Mouse (Mus musculus): ENCODE measurements around the gene Kbtbd4. TPM values are rescaled to one million over a fixed set of nuclear protein-coding genes. Genes with fewer than 3 reads are reported as not detected.

Kbtbd4 gene
- polyA plus RNA-seq, 1 experiment from 2014 or later = 56.7 TPM

- Histone ChIP-seq H3K9ac (ENCODE audit: low read depth, low read length) (peak overlapping the region; percentile 94), H3K36me3 (ENCODE audit: control insufficient read depth, insufficient read depth, low read length) (peaks cover 7% of the 10 kb centered on the region; the same call in 1 of the 2 replicates), H3K4me2 (ENCODE audit: low read length) (peak overlapping the region; percentile 67), H3K4me3 (ENCODE audit: low read length) (peak overlapping the region; percentile 64), H3K4me1 (ENCODE audit: control insufficient read depth, insufficient read depth, low read depth, low read length) (peaks cover 22% of the 10 kb centered on the region), H3K27me3 (replicated peaks; ENCODE audit: control insufficient read depth, insufficient read depth, low read length) (no peaks in the 10 kb centered on the region), H3K9me3 (ENCODE audit: control insufficient read depth, low read length) (no peaks in the 10 kb centered on the region), H3K27ac (ENCODE audit: low read depth, low read length) (peak overlapping the region; percentile 91)
- peak; percentile 7 for ATAC-seq
- 27% methylated on average over 7 of the region's 7 CpGs for WGBS
Observed at GRCm38 (mm10) chr2:90916560-90917232, 12.2 kb downstream of the Kbtbd4 start.

- H3K4me2 ChIP-seq (ENCODE audit: low read length) = peak overlapping the region; percentile 67
- no peaks in the 10 kb centered on the region for H3K9me3 ChIP-seq (ENCODE audit: control insufficient read depth, low read length)
- peaks cover 5% of the 10 kb centered on the region; the same call in 1 of the 2 replicates for H3K36me3 ChIP-seq (ENCODE audit: control insufficient read depth, insufficient read depth, low read length)
- peak overlapping the region; percentile 94 for H3K9ac ChIP-seq (ENCODE audit: low read depth, low read length)
- H3K4me1 ChIP-seq (ENCODE audit: control insufficient read depth, insufficient read depth, low read depth, low read length) = peaks cover 22% of the 10 kb centered on the region
- H3K4me3 ChIP-seq (ENCODE audit: low read length) = peak overlapping the region; percentile 64
- WGBS = under 1% methylated on average over 58 of the region's 73 CpGs
- H3K27me3 ChIP-seq (replicated peaks; ENCODE audit: control insufficient read depth, insufficient read depth, low read length) = no peaks in the 10 kb centered on the region
- peak; percentile 85 for ATAC-seq
- H3K27ac ChIP-seq (ENCODE audit: low read depth, low read length) = peak overlapping the region; percentile 91
Observed at GRCm38 (mm10) chr2:90917233-90917998, 12.9 kb downstream of the Kbtbd4 start.

GRCm38 (mm10) chr2:90917999-90918698 is 13.6 kb downstream of the Kbtbd4 start:
- peak overlapping the region; percentile 91 for H3K27ac ChIP-seq (ENCODE audit: low read depth, low read length)
- peak overlapping the region; percentile 64 for H3K4me3 ChIP-seq (ENCODE audit: low read length)
- H3K4me1 ChIP-seq (ENCODE audit: control insufficient read depth, insufficient read depth, low read depth, low read length) = peaks cover 22% of the 10 kb centered on the region
- 10% methylated on average over 16 of the region's 16 CpGs for WGBS
- peak overlapping the region; percentile 67 for H3K4me2 ChIP-seq (ENCODE audit: low read length)
- no peaks in the 10 kb centered on the region for H3K27me3 ChIP-seq (replicated peaks; ENCODE audit: control insufficient read depth, insufficient read depth, low read length)
- peaks cover 5% of the 10 kb centered on the region; the same call in 1 of the 2 replicates for H3K36me3 ChIP-seq (ENCODE audit: control insufficient read depth, insufficient read depth, low read length)
- H3K9ac ChIP-seq (ENCODE audit: low read depth, low read length) = peak overlapping the region; percentile 94
- ATAC-seq = peak; percentile 72
- H3K9me3 ChIP-seq (ENCODE audit: control insufficient read depth, low read length) = no peaks in the 10 kb centered on the region

- Histone ChIP-seq H3K4me2 (ENCODE audit: low read length) (no peak overlapping the region), H3K9ac (ENCODE audit: low read depth, low read length) (no peak overlapping the region), H3K36me3 (ENCODE audit: control insufficient read depth, insufficient read depth, low read length) (no peaks in the 10 kb centered on the region), H3K4me1 (ENCODE audit: control insufficient read depth, insufficient read depth, low read depth, low read length) (peaks cover 12% of the 10 kb centered on the region), H3K9me3 (ENCODE audit: control insufficient read depth, low read length) (no peaks in the 10 kb centered on the region), H3K27ac (ENCODE audit: low read depth, low read length) (no peak overlapping the region), H3K27me3 (replicated peaks; ENCODE audit: control insufficient read depth, insufficient read depth, low read length) (no peaks in the 10 kb centered on the region), H3K4me3 (ENCODE audit: low read length) (no peak overlapping the region)
- 88% methylated on average over 1 of the region's 1 CpGs for WGBS
- ATAC-seq = no peak
Observed at GRCm38 (mm10) chr2:90921178-90921577, 16.6 kb downstream of the Kbtbd4 start.

- WGBS = 92% methylated on average over 2 of the region's 2 CpGs
- Histone ChIP-seq H3K36me3 (ENCODE audit: control insufficient read depth, insufficient read depth, low read length) (no peaks in the 10 kb centered on the region), H3K27me3 (replicated peaks; ENCODE audit: control insufficient read depth, insufficient read depth, low read length) (no peaks in the 10 kb centered on the region), H3K4me1 (ENCODE audit: control insufficient read depth, insufficient read depth, low read depth, low read length) (peaks cover 5% of the 10 kb centered on the region), H3K9me3 (ENCODE audit: control insufficient read depth, low read length) (no peaks in the 10 kb centered on the region), H3K4me2 (ENCODE audit: low read length) (no peak overlapping the region), H3K4me3 (ENCODE audit: low read length) (no peak overlapping the region), H3K9ac (ENCODE audit: low read depth, low read length) (no peak overlapping the region), H3K27ac (ENCODE audit: low read depth, low read length) (no peak overlapping the region)
- ATAC-seq = no peak
Observed at GRCm38 (mm10) chr2:90922636-90923035, 18.1 kb downstream of the Kbtbd4 start.

- WGBS = 89% methylated on average over 13 of the region's 13 CpGs
- no peak for ATAC-seq
- no peak overlapping the region for H3K9ac ChIP-seq (ENCODE audit: low read depth, low read length)
- H3K4me1 ChIP-seq (ENCODE audit: control insufficient read depth, insufficient read depth, low read depth, low read length) = no peaks in the 10 kb centered on the region
- H3K9me3 ChIP-seq (ENCODE audit: control insufficient read depth, low read length) = no peaks in the 10 kb centered on the region
- no peak overlapping the region for H3K4me2 ChIP-seq (ENCODE audit: low read length)
- no peak overlapping the region for H3K27ac ChIP-seq (ENCODE audit: low read depth, low read length)
- no peaks in the 10 kb centered on the region for H3K36me3 ChIP-seq (ENCODE audit: control insufficient read depth, insufficient read depth, low read length)
- no peak overlapping the region for H3K4me3 ChIP-seq (ENCODE audit: low read length)
- no peaks in the 10 kb centered on the region for H3K27me3 ChIP-seq (replicated peaks; ENCODE audit: control insufficient read depth, insufficient read depth, low read length)
Observed at GRCm38 (mm10) chr2:90928566-90928965, 24.0 kb downstream of the Kbtbd4 start.

GRCm38 (mm10) chr2:90931829-90932228 is 27.3 kb downstream of the Kbtbd4 start:
- H3K27me3 ChIP-seq (replicated peaks; ENCODE audit: control insufficient read depth, insufficient read depth, low read length) = no peaks in the 10 kb centered on the region
- 79% methylated on average over 8 of the region's 8 CpGs for whole genome bisulfite sequencing
- H3K27ac ChIP-seq (ENCODE audit: low read depth, low read length) = no peak overlapping the region
- H3K9ac ChIP-seq (ENCODE audit: low read depth, low read length) = no peak overlapping the region
- H3K36me3 ChIP-seq (ENCODE audit: control insufficient read depth, insufficient read depth, low read length) = no peaks in the 10 kb centered on the region
- no peak overlapping the region for H3K4me3 ChIP-seq (ENCODE audit: low read length)
- H3K9me3 ChIP-seq (ENCODE audit: control insufficient read depth, low read length) = no peaks in the 10 kb centered on the region
- H3K4me2 ChIP-seq (ENCODE audit: low read length) = no peak overlapping the region
- no peaks in the 10 kb centered on the region for H3K4me1 ChIP-seq (ENCODE audit: control insufficient read depth, insufficient read depth, low read depth, low read length)
- ATAC-seq = no peak

GRCm38 (mm10) chr2:90932273-90932672 is 27.7 kb downstream of the Kbtbd4 start:
- H3K9ac ChIP-seq (ENCODE audit: low read depth, low read length) = no peak overlapping the region
- H3K4me1 ChIP-seq (ENCODE audit: control insufficient read depth, insufficient read depth, low read depth, low read length) = no peaks in the 10 kb centered on the region
- no peak overlapping the region for H3K27ac ChIP-seq (ENCODE audit: low read depth, low read length)
- H3K9me3 ChIP-seq (ENCODE audit: control insufficient read depth, low read length) = no peaks in the 10 kb centered on the region
- no peak overlapping the region for H3K4me2 ChIP-seq (ENCODE audit: low read length)
- no peaks in the 10 kb centered on the region for H3K27me3 ChIP-seq (replicated peaks; ENCODE audit: control insufficient read depth, insufficient read depth, low read length)
- H3K4me3 ChIP-seq (ENCODE audit: low read length) = no peak overlapping the region
- ATAC-seq = no peak
- 83% methylated on average over 2 of the region's 2 CpGs for WGBS
- no peaks in the 10 kb centered on the region for H3K36me3 ChIP-seq (ENCODE audit: control insufficient read depth, insufficient read depth, low read length)

- H3K36me3 ChIP-seq (ENCODE audit: control insufficient read depth, insufficient read depth, low read length) = no peaks in the 10 kb centered on the region
- H3K9ac ChIP-seq (ENCODE audit: low read depth, low read length) = no peak overlapping the region
- no peaks in the 10 kb centered on the region for H3K9me3 ChIP-seq (ENCODE audit: control insufficient read depth, low read length)
- no peak overlapping the region for H3K27ac ChIP-seq (ENCODE audit: low read depth, low read length)
- no peak overlapping the region for H3K4me2 ChIP-seq (ENCODE audit: low read length)
- ATAC-seq = no peak
- H3K4me1 ChIP-seq (ENCODE audit: control insufficient read depth, insufficient read depth, low read depth, low read length) = peaks cover 20% of the 10 kb centered on the region
- H3K4me3 ChIP-seq (ENCODE audit: low read length) = no peak overlapping the region
- 77% methylated on average over 3 of the region's 3 CpGs for WGBS
- no peaks in the 10 kb centered on the region for H3K27me3 ChIP-seq (replicated peaks; ENCODE audit: control insufficient read depth, insufficient read depth, low read length)
Observed at GRCm38 (mm10) chr2:90938362-90938761, 33.8 kb downstream of the Kbtbd4 start.

Measured in hindbrain, embryonic 16.5 days (tissue).